Comparison of ENCODE assay signal across 9 mouse cellular contexts in the genomic region with DNA sequence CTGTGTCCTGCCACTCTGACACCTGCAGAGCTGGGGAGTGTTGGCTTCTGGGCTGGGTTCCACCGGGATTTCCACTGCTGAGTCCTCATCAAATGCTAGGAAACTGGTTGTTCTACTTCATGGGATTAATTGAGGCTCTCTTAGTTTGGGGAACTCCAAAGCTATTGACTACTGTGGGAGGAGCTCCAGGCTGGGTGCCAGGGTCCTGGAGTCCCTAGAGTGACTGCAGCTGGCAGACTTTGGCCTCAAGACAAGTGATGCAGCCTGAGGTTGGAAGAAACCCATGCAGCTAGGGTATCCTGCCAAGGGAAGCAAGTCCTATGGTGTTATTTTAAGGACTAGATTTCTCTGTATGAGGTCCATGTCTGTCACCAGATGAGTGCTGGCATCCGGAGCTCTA. TPM values are rescaled to one million over a fixed set of nuclear protein-coding genes. Genes with fewer than 3 reads are reported as not detected.
DNase-seq lines count a peak whose midpoint lies in the region; ATAC-seq lines count a peak whose summit lies in the region.
"Had no signal": no experiment of that assay in that cellular context is flagged by ENCODE, and none has a peak within 500 bp of the region (broad histone marks: within the 10 kb centered on the region; RNA-seq: fewer than 3 reads in every experiment).

No protein-coding gene starts in this region.

- H3K27ac ChIP-seq in forebrain, embryonic 16.5 days (ENCODE audit: low read length) = no peak overlapping the region
- no peak overlapping the region for H3K27ac ChIP-seq in forebrain, embryonic 11.5 days (ENCODE audit: low read depth, low read length)
- H3K27ac ChIP-seq: lung, embryonic 15.5 days had no signal

- no peak overlapping the region for H3K4me3 ChIP-seq in forebrain, embryonic 16.5 days (replicated peaks; ENCODE audit: low read length)
- no peak overlapping the region for H3K4me3 ChIP-seq in forebrain, embryonic 11.5 days (ENCODE audit: low read depth, low read length)
- H3K4me3 ChIP-seq: lung, embryonic 15.5 days had no signal

- peaks cover 12% of the 10 kb centered on the region for H3K27me3 ChIP-seq in forebrain, embryonic 16.5 days (replicated peaks; ENCODE audit: control insufficient read depth, insufficient read depth, low read length)
- H3K27me3 ChIP-seq in forebrain, embryonic 11.5 days (ENCODE audit: control insufficient read depth, insufficient read depth, low read length) = peaks cover 67% of the 10 kb centered on the region
- H3K27me3 ChIP-seq: lung, embryonic 15.5 days had no signal

- no peak for DNase-seq in forebrain, embryonic 11.5 days (ENCODE audit: low spot score)
- DNase-seq in right cerebral cortex, adult 18-20 months = peak; percentile 53
- no peak for DNase-seq in right cerebral cortex, postnatal 25 days
- peak; percentile 63 for DNase-seq in layer of hippocampus, adult 9-11 months
- DNase-seq in skeletal muscle tissue, adult 2 months (ENCODE audit: low read depth, low spot score) = peak; percentile 47
- DNase-seq in ovary, adult 18-20 months (ENCODE audit: low spot score) = no peak

- no peaks in the 10 kb centered on the region for H3K36me3 ChIP-seq in forebrain, embryonic 16.5 days (ENCODE audit: control insufficient read depth, insufficient read depth)
- no peaks in the 10 kb centered on the region for H3K36me3 ChIP-seq in forebrain, embryonic 11.5 days (ENCODE audit: control insufficient read depth, insufficient read depth, low read length)

- ATAC-seq in forebrain, embryonic 16.5 days = peak; percentile 26; the same call in 1 of the 2 replicates
- no peak for ATAC-seq in forebrain, embryonic 11.5 days (replicated peaks; ENCODE audit: low FRiP score)
- no peak for ATAC-seq in monocyte, adult 5-6 weeks (replicated peaks; ENCODE audit: insufficient number of reproducible peaks, low FRiP score, low TSS enrichment, poor library complexity, severe bottlenecking)

- no peaks in the 10 kb centered on the region for H3K9me3 ChIP-seq in forebrain, embryonic 16.5 days (ENCODE audit: control insufficient read depth, low read length)
- no peaks in the 10 kb centered on the region for H3K9me3 ChIP-seq in forebrain, embryonic 11.5 days (ENCODE audit: control insufficient read depth, low read length)
- H3K9me3 ChIP-seq: lung, embryonic 15.5 days had no signal

- no peak overlapping the region for H3K4me2 ChIP-seq in forebrain, embryonic 16.5 days (ENCODE audit: low read length)
- no peak overlapping the region for H3K4me2 ChIP-seq in forebrain, embryonic 11.5 days (ENCODE audit: low read depth, low read length, severe bottlenecking)
- H3K4me2 ChIP-seq: lung, embryonic 15.5 days had no signal

- H3K4me1 ChIP-seq in forebrain, embryonic 16.5 days (replicated peaks; ENCODE audit: control insufficient read depth, insufficient read depth, low read length) = no peaks in the 10 kb centered on the region
- no peaks in the 10 kb centered on the region for H3K4me1 ChIP-seq in forebrain, embryonic 11.5 days (replicated peaks; ENCODE audit: control insufficient read depth, insufficient read depth, low read length)
- H3K4me1 ChIP-seq: lung, embryonic 15.5 days had no signal

- H3K9ac ChIP-seq in forebrain, embryonic 16.5 days (replicated peaks; ENCODE audit: low read depth, low read length) = no peak overlapping the region
- H3K9ac ChIP-seq in forebrain, embryonic 11.5 days (ENCODE audit: low read length) = no peak overlapping the region
- H3K9ac ChIP-seq: lung, embryonic 15.5 days had no signal

- WGBS in forebrain, embryonic 16.5 days = 66% methylated on average over 2 of the region's 2 CpGs
- WGBS in forebrain, embryonic 11.5 days = 80% methylated on average over 2 of the region's 2 CpGs

RNA-seq across cellular contexts. Expression of a gene that starts 44.1 kb away (rescaled TPM):
- 1.1 and 1.4 TPM in 2 replicates for polyA plus RNA-seq in forebrain, embryonic 16.5 days (2015; fragmentation: Nextera tagmentation; extraction: Ambion mirVana)
- 6.4 and 7.2 TPM in 2 replicates for polyA plus RNA-seq in forebrain, embryonic 11.5 days (2014; fragmentation: Nextera tagmentation; extraction: Ambion mirVana)
- total RNA-seq in monocyte, adult 5-6 weeks (2017) = not detected in 3 replicates

Comparison
In these comparisons a context has a peak if more than half of its experiments do, and no peak if none do; other contexts are left out.
1. DNase-seq: peak in right cerebral cortex, adult 18-20 months (single experiment), layer of hippocampus, adult 9-11 months (single experiment) and skeletal muscle tissue, adult 2 months (single experiment); none in forebrain, embryonic 11.5 days (single experiment), right cerebral cortex, postnatal 25 days (single experiment) and ovary, adult 18-20 months (single experiment).